Mouse (Mus musculus): Measurements from ENCODE around the gene Nudt9. TPM values are rescaled to one million over a fixed set of nuclear protein-coding genes. Genes with fewer than 3 reads are reported as not detected.

Nudt9 gene
- polyA plus RNA-seq (2021; fragmentation: Nextera tagmentation): 107 and 119 TPM in 2 replicates
- long read RNA-seq, experiment 1, transcript Nudt9-201 (8 exons, 1,488 nt): major isoform, 157 of 222 reads
- long read RNA-seq, experiment 1, partial matches to known transcripts: 18 of 222 reads
- long read RNA-seq, experiment 1, other reads (novel, unspliced or antisense): 47 of 222 reads
- long read RNA-seq, experiment 2, transcript Nudt9-201 (8 exons, 1,488 nt): major isoform, 357 of 428 reads
- long read RNA-seq, experiment 2, partial matches to known transcripts: 2 of 428 reads
- long read RNA-seq, experiment 2, other reads (novel, unspliced or antisense): 69 of 428 reads

GRCm38 (mm10) chr5:104046256-104047199 is at the start of gene Nudt9:
Gene Nudt9 (plus strand): TSS chr5:104046306.

DNA sequence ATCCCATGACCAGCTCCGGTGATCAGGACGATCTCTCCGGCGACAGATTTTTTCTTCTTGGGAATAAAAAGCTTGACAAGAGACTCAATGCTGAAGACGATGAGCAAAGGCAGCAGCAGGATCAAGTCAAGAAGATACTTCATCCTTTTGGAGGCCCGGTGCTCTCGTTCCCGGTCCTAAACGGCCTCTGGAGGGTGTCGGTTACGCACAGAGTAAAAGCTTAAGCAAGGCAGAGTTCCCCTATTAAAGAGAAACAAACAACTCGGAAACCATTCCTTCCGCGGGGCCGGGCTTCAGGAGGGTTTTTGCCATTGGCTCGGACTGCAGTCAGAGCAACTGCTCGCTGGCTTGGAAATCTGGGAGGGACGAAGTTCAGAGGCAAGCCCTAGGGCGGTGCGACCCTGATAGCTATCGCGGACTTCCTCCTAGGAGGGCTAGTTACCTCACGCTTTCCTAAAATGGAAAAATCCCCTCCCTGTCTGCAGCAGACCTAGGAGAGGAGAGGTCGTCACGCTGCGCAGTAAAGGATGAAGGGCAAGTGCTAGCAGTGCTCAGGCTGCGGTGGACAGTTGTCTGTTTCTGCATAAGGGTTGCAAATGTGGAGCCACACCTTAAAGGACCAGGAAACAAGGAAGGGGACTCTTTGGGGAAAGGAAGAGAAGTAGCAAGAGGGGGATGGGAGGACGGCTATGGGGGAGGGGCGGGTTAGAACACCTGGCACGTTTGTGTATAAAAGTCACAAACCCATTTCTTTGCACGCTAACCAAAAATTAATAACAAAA is 24.3 kb upstream of the Nudt9 start, which contains the start of gene Hsd17b11:
Gene Hsd17b11, minus strand, starts transcription at position 323 of the 782 bp plus-strand sequence.

DNA sequence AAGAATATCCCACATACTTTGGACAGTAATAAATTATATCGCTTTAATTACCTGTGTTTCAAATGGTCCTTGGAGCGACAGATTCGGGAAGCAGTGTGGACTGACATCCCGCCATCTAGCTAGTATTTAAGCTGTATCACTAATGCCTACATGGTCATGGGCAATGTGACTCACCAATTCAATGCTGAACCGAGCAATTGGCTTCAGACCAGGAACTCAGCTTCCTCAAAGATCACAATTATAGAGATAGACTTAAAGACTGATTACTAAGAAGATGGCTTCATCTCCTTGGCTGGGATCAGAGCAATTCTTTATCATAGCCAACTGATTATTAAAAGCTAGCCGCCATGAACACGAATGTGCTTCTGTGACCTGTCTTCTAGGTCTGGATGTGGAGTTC is 31.4 kb downstream of the Nudt9 start, which contains the start of gene Gm17660:
Gene Gm17660, minus strand, starts transcription at position 101 of the 400 bp plus-strand sequence.

GRCm38 (mm10) chr5:104113491-104114172 is 67.5 kb downstream of the Nudt9 start, which contains the start of gene Sparcl1:
Gene Sparcl1 (minus strand): TSS chr5:104113733.

Small RNAs within 50 kb of the gene (microRNA-seq; reads per million reads assigned to microRNA genes)
- not detected for gene Mir5619

Other genes with a start within 250 kb of the Nudt9 start
- gene Klhl8, start 135.0 kb upstream of the Nudt9 start, polyA plus RNA-seq (2021; fragmentation: Nextera tagmentation): 11.3 and 12.6 TPM in 2 replicates
- not detected in 2 replicates for gene Hsd17b13, start 68.9 kb upstream of the Nudt9 start, polyA plus RNA-seq (2021; fragmentation: Nextera tagmentation)
- gene Hsd17b11, start 24.4 kb upstream of the Nudt9 start, polyA plus RNA-seq (2021; fragmentation: Nextera tagmentation): 4.2 and 5.0 TPM in 2 replicates
- gene Gm17660, start 31.3 kb downstream of the Nudt9 start, polyA plus RNA-seq (2021; fragmentation: Nextera tagmentation): 0.31 and 0.44 TPM in 2 replicates
- 1,209 and 1,368 TPM in 2 replicates for gene Sparcl1, start 67.4 kb downstream of the Nudt9 start, polyA plus RNA-seq (2021; fragmentation: Nextera tagmentation)
- gene Dspp, start 124.4 kb downstream of the Nudt9 start, polyA plus RNA-seq (2021; fragmentation: Nextera tagmentation): 0.06 TPM in 1 of 2 replicates, not detected in the other
- gene Dmp1, start 156.3 kb downstream of the Nudt9 start, polyA plus RNA-seq (2021; fragmentation: Nextera tagmentation): 2.1 and 2.2 TPM in 2 replicates

Measured in layer of hippocampus, adult 6 months (tissue).